Mouse (Mus musculus) heart, embryonic 11.5 days (tissue): ENCODE measurements at regions not wholly inside any gene's neighbourhood (a gene's known extent, or its start where the extent isn't known, plus 50 kb on each side); places are given as distances from the start of the nearest gene placed in this dataset.

Experiments used
- ATAC-seq: fragments of 200-750 bp; cut with Nextera tagmentation; replicated peaks from 2 replicates; pipeline ENCODE4 v1.8.0; 2017; ENCODE audit warnings: moderate library complexity; ENCODE audit not compliant: insufficient number of reproducible peaks, low FRiP score, low TSS enrichment
- H3K27ac ChIP-seq: fragments of 300-500 bp; sonication (generic); 2 replicates; pipeline ENCODE4 v1.5.1; 2014; ENCODE audit warnings: mild to moderate bottlenecking, low read depth, low read length
- H3K27me3 ChIP-seq: fragments of 300-500 bp; sonication (generic); 2 replicates; pipeline ENCODE4 v1.6.1; 2014; ENCODE audit warnings: mild to moderate bottlenecking, low read length, mixed read lengths; ENCODE audit not compliant: control insufficient read depth, insufficient read depth
- H3K36me3 ChIP-seq: fragments of 300-500 bp; sonication (generic); 2 replicates; pipeline ENCODE4 v1.6.1; 2014; ENCODE audit warnings: mild to moderate bottlenecking, low read length, moderate library complexity, mixed read lengths; ENCODE audit not compliant: control insufficient read depth, insufficient read depth
- H3K4me1 ChIP-seq: fragments of 300-500 bp; sonication (generic); 2 replicates; pipeline ENCODE4 v1.6.1; 2014; ENCODE audit warnings: low read length; ENCODE audit not compliant: control insufficient read depth, insufficient read depth
- H3K4me2 ChIP-seq: fragments of 300-500 bp; sonication (generic); 2 replicates; pipeline ENCODE4 v1.6.1; 2014; ENCODE audit warnings: mild to moderate bottlenecking, moderate library complexity
- H3K4me3 ChIP-seq: fragments of 300-500 bp; sonication (generic); 2 replicates; pipeline ENCODE4 v1.5.1; 2014; ENCODE audit warnings: low read depth, low read length
- H3K9ac ChIP-seq: fragments of 300-500 bp; sonication (generic); 2 replicates; pipeline ENCODE4 v1.6.1; 2014; ENCODE audit warnings: mild to moderate bottlenecking, low read depth, low read length, moderate library complexity
- H3K9me3 ChIP-seq: fragments of 300-500 bp; sonication (generic); replicated peaks from 2 replicates; pipeline ENCODE4 v1.6.1; 2016; ENCODE audit warnings: low read length; ENCODE audit not compliant: control insufficient read depth
- WGBS: fragments of 180-500 bp; shearing (Covaris S2); extraction: QIAGEN DNeasy Blood & Tissue Kit; methylation state at CpG from one replicate; pipeline ENCODE4 v1.1.7; 2014; ENCODE audit not compliant: insufficient replicate concordance; 5-methylcytosine and 5-hydroxymethylcytosine counted together

- Histone ChIP-seq H3K27ac (no peak overlapping the region), H3K4me1 (no peaks in the 10 kb centered on the region), H3K27me3 (no peaks in the 10 kb centered on the region; the same call in 1 of the 2 replicates), H3K9me3 (no peaks in the 10 kb centered on the region), H3K4me3 (no peak overlapping the region), H3K4me2 (no peak overlapping the region), H3K9ac (no peak overlapping the region), H3K36me3 (no peaks in the 10 kb centered on the region)
- 72% methylated on average over 16 of the region's 16 CpGs for WGBS
- no peak for ATAC-seq
These were observed 211.7 kb downstream of the Setd4 start for GRCm38 (mm10) chr16:93392024-93392675.

GRCm38 (mm10) chr16:93387578-93388116 lies 216.2 kb downstream of the Setd4 start:
- Histone ChIP-seq H3K27ac (no peak overlapping the region), H3K4me3 (no peak overlapping the region), H3K27me3 (no peaks in the 10 kb centered on the region; the same call in 1 of the 2 replicates), H3K4me2 (no peak overlapping the region), H3K9ac (no peak overlapping the region), H3K36me3 (no peaks in the 10 kb centered on the region), H3K4me1 (peaks cover 4% of the 10 kb centered on the region; the same call in 1 of the 2 replicates), H3K9me3 (no peaks in the 10 kb centered on the region)
- WGBS = 63% methylated on average over 11 of the region's 11 CpGs
- ATAC-seq = no peak

GRCm38 (mm10) chr16:93384039-93384537 lies 219.8 kb downstream of the Setd4 start:
- Histone ChIP-seq H3K4me2 (no peak overlapping the region), H3K4me1 (peaks cover 22% of the 10 kb centered on the region), H3K9me3 (no peaks in the 10 kb centered on the region), H3K27ac (no peak overlapping the region), H3K27me3 (no peaks in the 10 kb centered on the region), H3K9ac (no peak overlapping the region), H3K4me3 (no peak overlapping the region), H3K36me3 (no peaks in the 10 kb centered on the region)
- WGBS = 22% methylated on average over 8 of the region's 8 CpGs
- ATAC-seq = no peak

GRCm38 (mm10) chr16:93382945-93383344 lies 220.9 kb downstream of the Setd4 start:
- no peak overlapping the region for H3K4me2 ChIP-seq
- H3K4me3 ChIP-seq = no peak overlapping the region
- no peaks in the 10 kb centered on the region for H3K9me3 ChIP-seq
- ATAC-seq = no peak
- H3K4me1 ChIP-seq = peaks cover 22% of the 10 kb centered on the region
- no peak overlapping the region for H3K9ac ChIP-seq
- 82% methylated on average over 3 of the region's 3 CpGs for whole genome bisulfite sequencing
- no peaks in the 10 kb centered on the region for H3K27me3 ChIP-seq
- no peak overlapping the region for H3K27ac ChIP-seq
- H3K36me3 ChIP-seq = no peaks in the 10 kb centered on the region

- Histone ChIP-seq H3K4me3 (no peak overlapping the region), H3K36me3 (no peaks in the 10 kb centered on the region), H3K27ac (0 out of 2 replicates have a peak overlapping the region, but pooled peaks have one; percentile 29), H3K9ac (no peak overlapping the region), H3K9me3 (no peaks in the 10 kb centered on the region), H3K27me3 (no peaks in the 10 kb centered on the region), H3K4me1 (peaks cover 22% of the 10 kb centered on the region), H3K4me2 (no peak overlapping the region)
- WGBS = 63% methylated on average over 13 of the region's 13 CpGs
- ATAC-seq = peak; percentile 65; the same call in 1 of the 2 replicates
These were observed 222.9 kb downstream of the Setd4 start for GRCm38 (mm10) chr16:93380717-93381671.

- Histone ChIP-seq H3K27me3 (no peaks in the 10 kb centered on the region), H3K4me1 (peaks cover 22% of the 10 kb centered on the region), H3K9me3 (no peaks in the 10 kb centered on the region), H3K4me3 (no peak overlapping the region), H3K27ac (no peak overlapping the region), H3K4me2 (no peak overlapping the region), H3K9ac (no peak overlapping the region), H3K36me3 (no peaks in the 10 kb centered on the region)
- ATAC-seq = no peak
- WGBS = 45% methylated on average over 4 of the region's 4 CpGs
These were observed 223.7 kb downstream of the Setd4 start for GRCm38 (mm10) chr16:93380117-93380516.

- no peak overlapping the region for H3K4me3 ChIP-seq
- H3K4me2 ChIP-seq = no peak overlapping the region
- H3K27me3 ChIP-seq = no peaks in the 10 kb centered on the region
- no peak for ATAC-seq
- H3K9me3 ChIP-seq = no peaks in the 10 kb centered on the region
- H3K9ac ChIP-seq = no peak overlapping the region
- 34% methylated on average over 6 of the region's 6 CpGs for whole genome bisulfite sequencing
- H3K36me3 ChIP-seq = no peaks in the 10 kb centered on the region
- peaks cover 22% of the 10 kb centered on the region for H3K4me1 ChIP-seq
- H3K27ac ChIP-seq = no peak overlapping the region
These were observed 224.3 kb downstream of the Setd4 start for GRCm38 (mm10) chr16:93379611-93380010.

GRCm38 (mm10) chr16:93374669-93375068 lies 229.2 kb downstream of the Setd4 start:
- no peak overlapping the region for H3K27ac ChIP-seq
- no peak overlapping the region for H3K4me2 ChIP-seq
- H3K4me3 ChIP-seq = no peak overlapping the region
- no peak overlapping the region for H3K9ac ChIP-seq
- H3K4me1 ChIP-seq = peaks cover 4% of the 10 kb centered on the region
- 0 out of 2 replicates have a peak, but pooled peaks cover 2% of the 10 kb centered on the region for H3K27me3 ChIP-seq
- 66% methylated on average over 6 of the region's 6 CpGs for WGBS
- no peaks in the 10 kb centered on the region for H3K36me3 ChIP-seq
- no peaks in the 10 kb centered on the region for H3K9me3 ChIP-seq
- 0 out of 2 replicates have a peak, but pooled peaks have one; percentile 22 for ATAC-seq
